Mouse (Mus musculus) cerebellum, adult 2 months (tissue): ENCODE measurements at regions not wholly inside any gene's neighbourhood (a gene's known extent, or its start where the extent isn't known, plus 50 kb on each side); places are given as distances from the start of the nearest gene placed in this dataset.
"Not testable (repeated sequence)": the region's sequence is repeated elsewhere in the genome, so short reads cannot be mapped to it uniquely, and the experiment has no call there.

Source experiments
- DNase-seq, 2 experiments: peaks; one replicate each; pipeline ENCODE4 v3.0.0; 2021
- H3K27ac ChIP-seq: fragments of 200-500 bp; 2 replicates; pipeline ENCODE4 v1.5.1; 2012; ENCODE audit warnings: low read length, control low read depth, inconsistent platforms; ENCODE audit not compliant: insufficient read depth
- H3K27me3 ChIP-seq: fragments of 200-500 bp; 2 replicates; pipeline ENCODE4 v1.6.1; 2012; ENCODE audit warnings: inconsistent platforms, mild to moderate bottlenecking, low read length, moderate library complexity; ENCODE audit not compliant: control insufficient read depth, insufficient read depth
- H3K4me1 ChIP-seq: fragments of 200-500 bp; 2 replicates; pipeline ENCODE4 v1.6.1; 2011; ENCODE audit warnings: low read length; ENCODE audit not compliant: control insufficient read depth, insufficient read depth
- H3K4me3 ChIP-seq: fragments of 200-500 bp; replicated peaks from 2 replicates; pipeline ENCODE3; 2011; ENCODE audit warnings: mild to moderate bottlenecking, low read depth, low read length, control low read depth; ENCODE audit not compliant: insufficient read depth
- CTCF ChIP-seq: fragments of 200-500 bp; IDR thresholded peaks from 2 replicates; pipeline ENCODE4 v1.5.1; 2011; ENCODE audit warnings: low read depth, mild to moderate bottlenecking, control low read depth, low read length, moderate library complexity, borderline replicate concordance; ENCODE audit not compliant: insufficient read depth
- POLR2A ChIP-seq: fragments of 200-500 bp; IDR thresholded peaks from 2 replicates; pipeline ENCODE4 v1.6.1; 2011; ENCODE audit warnings: low read length, control low read depth, borderline replicate concordance; ENCODE audit not compliant: insufficient read depth
- WGBS: fragments of 180-500 bp; shearing (Covaris S2); methylation state at CpG from one replicate; pipeline ENCODE4 v1.1.7; 2018; 5-methylcytosine and 5-hydroxymethylcytosine counted together

DNA sequence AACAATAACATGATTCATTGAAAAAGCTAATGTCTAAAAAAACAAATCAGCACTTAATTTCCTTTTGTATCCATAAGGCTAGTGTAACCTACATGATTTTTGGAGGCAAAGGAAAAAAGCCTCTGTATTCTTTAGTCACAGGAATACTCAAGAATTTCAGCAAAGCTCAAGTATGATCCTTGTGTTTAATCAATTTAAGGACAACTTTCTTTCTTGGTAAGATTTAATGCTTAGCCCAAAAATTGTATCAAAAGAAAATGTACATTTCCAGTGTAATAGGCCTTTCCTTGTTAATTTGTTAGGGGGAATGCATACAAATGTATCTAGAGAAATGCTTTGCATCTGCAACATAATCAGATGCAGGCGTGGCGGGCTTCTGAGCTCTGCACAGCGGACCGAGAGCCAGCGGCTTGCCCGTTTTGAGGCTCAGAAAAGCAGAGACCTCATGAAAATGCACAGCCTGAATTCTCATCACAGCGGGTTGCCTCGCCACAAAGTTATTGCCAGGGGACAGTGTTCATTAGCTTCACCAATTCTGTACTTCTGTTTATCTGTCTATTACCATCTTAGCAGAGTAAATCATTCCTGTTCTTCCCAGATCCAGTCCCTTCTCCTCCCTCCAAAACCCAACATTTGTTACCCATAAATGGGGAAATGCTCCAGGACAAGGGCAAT is 133.2 kb upstream of the Kiz start:
- Histone ChIP-seq H3K4me1 (no peaks in the 10 kb centered on the region), H3K4me3 (no peak overlapping the region), H3K27me3 (peaks cover 1% of the 10 kb centered on the region; the same call in 1 of the 2 replicates), H3K27ac (no peak overlapping the region)
- no peak for TF ChIP-seq POLR2A
- TF ChIP-seq CTCF, result no peak
- no peak for DNase-seq
- 11% methylated on average over 8 of the region's 8 CpGs for WGBS

DNA sequence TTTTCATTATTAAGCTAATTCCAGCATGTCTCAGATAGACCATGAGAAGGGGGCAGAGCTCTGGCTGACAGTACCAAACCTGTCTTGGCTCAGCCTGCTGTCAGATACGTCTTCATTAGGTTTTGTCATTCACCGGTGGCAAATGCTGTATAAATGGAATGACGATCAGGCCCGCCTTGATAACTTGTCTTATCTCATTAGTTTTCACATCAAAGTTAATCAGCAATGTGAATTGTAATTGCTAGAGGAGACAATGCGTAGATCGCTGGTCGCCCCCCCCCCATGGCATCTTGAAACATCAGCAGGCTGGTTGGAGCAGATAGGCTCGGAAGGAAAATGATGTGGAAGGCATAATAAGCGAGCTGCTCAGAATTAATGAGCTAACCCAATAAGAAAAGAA is 132.5 kb upstream of the Kiz start:
- H3K27ac ChIP-seq, result no peak overlapping the region
- DNase-seq, result no peak
- no peak overlapping the region for H3K4me3 ChIP-seq
- H3K27me3 ChIP-seq, result peaks cover 1% of the 10 kb centered on the region; the same call in 1 of the 2 replicates
- no peak for TF ChIP-seq POLR2A
- TF ChIP-seq CTCF, result no peak
- 17% methylated on average over 9 of the region's 9 CpGs for WGBS
- H3K4me1 ChIP-seq, result no peaks in the 10 kb centered on the region

DNA sequence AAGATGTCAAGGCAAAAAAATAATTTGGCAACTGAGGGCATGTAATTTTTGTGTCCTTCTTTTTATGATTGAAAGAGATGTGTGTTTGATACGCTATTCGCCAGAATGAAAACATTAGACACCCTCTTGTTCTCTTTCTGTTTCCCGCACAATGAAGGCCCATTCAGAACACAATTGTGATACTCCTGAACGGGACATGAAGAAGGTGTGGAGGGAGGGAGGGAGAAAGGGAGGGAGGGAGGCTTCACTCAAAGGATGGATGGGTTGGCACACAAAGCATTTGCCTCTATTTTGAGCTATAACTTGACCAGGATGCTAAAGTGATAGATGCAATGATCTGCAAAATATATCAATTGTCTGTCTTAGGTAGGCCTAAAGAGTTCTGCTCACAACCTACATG is 132.0 kb upstream of the Kiz start:
- no peaks in the 10 kb centered on the region for H3K4me1 ChIP-seq
- no peak overlapping the region for H3K27ac ChIP-seq
- H3K27me3 ChIP-seq, result peaks cover 1% of the 10 kb centered on the region; the same call in 1 of the 2 replicates
- DNase-seq, result no peak
- WGBS, result 33% methylated on average over 4 of the region's 4 CpGs
- H3K4me3 ChIP-seq, result no peak overlapping the region
- TF ChIP-seq POLR2A (no peak), CTCF (no peak)

GRCm38 (mm10) chr2:146724142-146724679 is 131.5 kb upstream of the Kiz start:
- Histone ChIP-seq H3K4me1 (no peaks in the 10 kb centered on the region), H3K4me3 (no peak overlapping the region), H3K27ac (no peak overlapping the region), H3K27me3 (peaks cover 1% of the 10 kb centered on the region; the same call in 1 of the 2 replicates)
- TF ChIP-seq POLR2A (no peak), CTCF (no peak)
- DNase-seq, result no peak
- 48% methylated on average over 10 of the region's 10 CpGs for WGBS

DNA sequence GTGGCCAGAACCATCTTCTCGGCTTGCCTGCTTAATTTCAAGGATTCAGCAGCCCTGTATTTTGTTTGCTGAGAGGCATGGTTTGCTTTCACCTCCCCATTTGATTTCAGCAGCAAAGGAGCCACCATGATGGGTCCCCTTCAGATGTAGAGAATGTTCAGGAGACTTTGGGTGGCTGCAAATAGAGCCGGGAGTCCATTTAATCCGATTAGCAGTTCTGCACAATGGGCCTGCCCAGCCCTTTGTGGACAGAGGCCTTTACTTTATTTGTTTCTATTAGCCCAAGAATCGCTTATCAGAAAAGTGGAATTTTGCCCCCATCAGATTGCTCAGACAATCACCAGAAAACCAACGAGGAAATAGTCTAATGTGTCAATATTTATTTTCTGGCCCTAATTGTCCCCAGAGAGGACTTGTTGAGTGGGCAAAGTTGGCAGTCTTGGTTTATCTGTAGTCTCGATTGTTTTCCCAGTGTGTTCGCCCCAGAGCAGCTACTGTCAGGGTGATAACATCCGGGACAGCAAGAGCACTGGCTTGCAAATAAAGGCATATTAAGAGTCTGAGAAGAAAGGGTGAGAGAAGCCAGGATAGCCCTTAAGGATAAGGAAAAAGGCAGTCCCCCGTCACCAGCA is 130.6 kb upstream of the Kiz start:
- TF ChIP-seq CTCF (no peak), POLR2A (no peak)
- peaks cover 1% of the 10 kb centered on the region; the same call in 1 of the 2 replicates for H3K27me3 ChIP-seq
- H3K27ac ChIP-seq, result no peak overlapping the region
- no peak overlapping the region for H3K4me3 ChIP-seq
- no peak for DNase-seq
- no peaks in the 10 kb centered on the region for H3K4me1 ChIP-seq
- 51% methylated on average over 9 of the region's 9 CpGs for whole genome bisulfite sequencing

DNA sequence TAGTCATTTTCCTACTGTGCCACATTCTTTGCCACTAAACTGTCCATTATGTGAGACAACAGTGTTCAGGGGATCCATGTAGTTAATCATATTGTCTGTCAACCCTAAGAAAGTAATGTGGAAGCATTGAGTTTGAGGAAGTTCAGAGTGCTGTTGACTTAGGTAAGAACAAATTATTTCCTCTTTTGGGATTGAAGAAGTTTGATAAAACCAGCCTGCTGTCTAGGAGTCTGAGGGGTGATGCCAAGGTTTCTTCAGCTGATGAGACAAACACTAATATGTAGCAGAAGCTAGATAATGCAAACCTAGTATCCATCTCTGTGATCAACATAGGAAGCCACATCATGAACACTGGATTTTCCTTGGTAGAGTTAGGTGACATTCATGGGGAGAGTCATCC is 127.0 kb upstream of the Kiz start:
- TF ChIP-seq CTCF, result no peak
- TF ChIP-seq POLR2A, result no peak
- Histone ChIP-seq H3K27ac (no peak overlapping the region), H3K4me3 (no peak overlapping the region), H3K4me1 (no peaks in the 10 kb centered on the region), H3K27me3 (no peaks in the 10 kb centered on the region; the same call in 1 of the 2 replicates)
- DNase-seq, result no peak

GRCm38 (mm10) chr2:146731081-146731480 is 124.6 kb upstream of the Kiz start:
- 9% methylated on average over 3 of the region's 3 CpGs for WGBS

DNA sequence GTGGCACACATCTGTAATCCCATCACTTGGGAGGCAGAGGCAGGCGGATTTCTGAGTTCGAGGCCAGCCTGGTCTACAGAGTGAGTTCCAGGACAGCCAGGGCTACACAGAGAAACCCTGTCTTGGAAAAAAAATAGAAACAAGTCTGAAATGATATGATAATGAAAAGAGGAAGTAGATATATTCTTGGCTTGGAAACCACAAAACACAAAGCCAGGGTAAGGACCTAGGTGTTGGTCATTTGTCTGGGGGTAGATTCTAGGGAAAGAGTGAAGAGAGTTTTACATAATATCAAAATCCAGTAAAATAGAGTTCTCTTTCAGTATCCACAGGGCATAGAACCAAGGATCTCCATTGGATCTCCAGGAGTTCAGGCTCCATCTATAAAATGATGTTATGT is 122.8 kb upstream of the Kiz start:
- WGBS, result 86% methylated on average over 2 of the region's 2 CpGs
- not testable (repeated sequence) for H3K27me3 ChIP-seq, H3K27ac ChIP-seq, H3K4me1 ChIP-seq, DNase-seq, H3K4me3 ChIP-seq

More at GRCm38 (mm10) chr2:146731081-146731480, 124.6 kb upstream of the Kiz start:
- Histone ChIP-seq H3K4me3 (no peak overlapping the region), H3K27me3 (no peaks in the 10 kb centered on the region; the same call in 1 of the 2 replicates), H3K4me1 (no peaks in the 10 kb centered on the region), H3K27ac (no peak overlapping the region)
- no peak for DNase-seq
- no peak for TF ChIP-seq POLR2A
- no peak for TF ChIP-seq CTCF
